Mouse (Mus musculus) erythroblast, embryonic 14.5 days (primary cell): ENCODE results near the gene Rbfox1.

Source experiments
- GATA1 ChIP-seq: IDR thresholded peaks from 2 replicates; pipeline ENCODE4 v1.6.1; 2012; ENCODE audit warnings: low read length, inconsistent platforms, mixed read lengths
- TAL1 ChIP-seq: IDR thresholded peaks from 3 replicates; pipeline ENCODE4 v1.6.1; 2012; ENCODE audit warnings: low read length, inconsistent platforms, mixed read lengths

GRCm38 (mm10) chr16:7164153-7164737 is 1279.1 kb downstream of the Rbfox1 start:
- TF ChIP-seq GATA1, result no peak
- no peak for TF ChIP-seq TAL1
